Mouse (Mus musculus) testis, adult 2 months (tissue): ENCODE results near the gene Gnpnat1.

ENCODE experiments used
- CTCF ChIP-seq: fragments of 200-500 bp; IDR thresholded peaks from 2 replicates; pipeline ENCODE4 v1.5.1; 2012; ENCODE audit warnings: low read depth, mild to moderate bottlenecking, inconsistent platforms, low read length, moderate library complexity; ENCODE audit not compliant: control insufficient read depth, insufficient read depth, insufficient replicate concordance
- POLR2A ChIP-seq: fragments of 200-500 bp; IDR thresholded peaks from 2 replicates; pipeline ENCODE4 v1.6.1; 2012; ENCODE audit warnings: low read depth, mild to moderate bottlenecking, inconsistent platforms, low read length, moderate library complexity; ENCODE audit not compliant: control insufficient read depth

- TF ChIP-seq CTCF = no peak
- no peak for TF ChIP-seq POLR2A
Measured at GRCm38 (mm10) chr14:45434220-45434619, 29.5 kb upstream of the Gnpnat1 start.
